Mouse (Mus musculus) E14TG2a.4 (cell line): Measurements from ENCODE around the gene Nck2.

ENCODE experiments used
- H3K27me3 ChIP-seq: 2 replicates; pipeline ENCODE4 v1.6.1; 2014; ENCODE audit warnings: low read length, control low read depth; ENCODE audit not compliant: insufficient read depth
- H3K36me3 ChIP-seq: 2 replicates; pipeline ENCODE4 v1.6.1; 2014; ENCODE audit warnings: low read length, control low read depth; ENCODE audit not compliant: insufficient read depth
- H3K4me1 ChIP-seq: replicated peaks from 2 replicates; pipeline ENCODE4 v1.6.1; 2014; ENCODE audit warnings: low read depth, low read length, control low read depth
- H3K4me3 ChIP-seq: replicated peaks from 2 replicates; pipeline ENCODE4 v1.5.1; 2014; ENCODE audit warnings: mild to moderate bottlenecking, low read length
- H3K9me3 ChIP-seq: 2 replicates; pipeline ENCODE4 v1.6.1; 2014; ENCODE audit warnings: low read length, control low read depth
- CTCF ChIP-seq: conservative IDR thresholded peaks from 2 replicates; pipeline ENCODE4 v1.5.1; 2014; ENCODE audit warnings: low read length
- NANOG ChIP-seq: IDR thresholded peaks from 2 replicates; pipeline ENCODE4 v1.6.1; 2014; ENCODE audit warnings: borderline replicate concordance, low read length, mixed read lengths
- POU5F1 ChIP-seq: IDR thresholded peaks from 2 replicates; pipeline ENCODE4 v1.6.1; 2014; ENCODE audit warnings: low read length, borderline replicate concordance

Gene Nck2

GRCm38 (mm10) chr1:43536266-43536665 lies 91.9 kb downstream of the Nck2 start:
- Histone ChIP-seq H3K27me3 (no peaks in the 10 kb centered on the region), H3K4me3 (no peak overlapping the region), H3K4me1 (no peaks in the 10 kb centered on the region), H3K9me3 (no peaks in the 10 kb centered on the region), H3K36me3 (peaks cover 4% of the 10 kb centered on the region; the same call in 1 of the 2 replicates)
- TF ChIP-seq CTCF (no peak), POU5F1 (no peak), NANOG (no peak)

DNA sequence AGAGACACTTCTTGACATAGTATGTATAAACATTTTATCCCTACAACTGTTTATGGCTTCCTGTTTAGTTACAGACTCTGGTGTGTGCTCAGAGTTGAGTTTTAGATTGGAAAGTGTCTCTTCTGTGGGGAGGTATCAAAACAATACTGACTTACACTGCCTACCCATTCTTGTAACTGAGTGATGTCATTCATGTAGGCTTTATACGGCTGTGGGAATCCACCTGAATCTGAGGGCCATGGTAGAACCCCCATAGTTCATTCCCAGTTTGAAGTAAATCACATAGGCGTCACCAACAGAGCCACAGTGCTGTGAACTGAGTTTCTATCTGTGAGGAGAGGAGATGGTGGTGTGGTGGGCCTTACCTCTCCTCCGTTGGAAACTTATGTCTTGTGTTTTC lies 92.6 kb downstream of the Nck2 start:
- TF ChIP-seq CTCF (no peak), NANOG (no peak)
- Histone ChIP-seq H3K9me3 (no peaks in the 10 kb centered on the region), H3K4me1 (no peaks in the 10 kb centered on the region), H3K4me3 (no peak overlapping the region), H3K27me3 (no peaks in the 10 kb centered on the region), H3K36me3 (peaks cover 4% of the 10 kb centered on the region)

DNA sequence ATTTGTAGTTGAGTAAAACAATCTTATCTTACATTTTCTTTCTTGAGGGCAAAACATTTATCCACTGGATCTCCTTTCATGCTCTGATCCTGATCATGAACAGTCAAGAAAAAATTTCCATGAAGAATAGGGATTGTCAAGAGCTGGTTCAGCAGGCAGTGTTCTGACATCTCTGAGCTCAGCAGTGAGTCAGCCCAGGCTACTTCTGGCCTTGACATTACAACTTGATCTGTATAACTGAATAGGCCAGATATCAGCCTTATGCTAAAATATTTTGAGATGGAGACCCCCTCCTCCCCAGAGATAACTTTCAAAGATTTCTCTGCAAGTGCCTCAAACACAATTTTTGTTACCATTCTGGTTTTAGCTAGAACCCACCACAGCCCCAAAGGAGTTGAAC lies 93.1 kb downstream of the Nck2 start:
- no peak for TF ChIP-seq POU5F1
- TF ChIP-seq NANOG = no peak
- TF ChIP-seq CTCF = no peak
- Histone ChIP-seq H3K27me3 (no peaks in the 10 kb centered on the region), H3K36me3 (peaks cover 4% of the 10 kb centered on the region), H3K9me3 (no peaks in the 10 kb centered on the region), H3K4me1 (no peaks in the 10 kb centered on the region; the same call in 1 of the 2 replicates), H3K4me3 (no peak overlapping the region)

DNA sequence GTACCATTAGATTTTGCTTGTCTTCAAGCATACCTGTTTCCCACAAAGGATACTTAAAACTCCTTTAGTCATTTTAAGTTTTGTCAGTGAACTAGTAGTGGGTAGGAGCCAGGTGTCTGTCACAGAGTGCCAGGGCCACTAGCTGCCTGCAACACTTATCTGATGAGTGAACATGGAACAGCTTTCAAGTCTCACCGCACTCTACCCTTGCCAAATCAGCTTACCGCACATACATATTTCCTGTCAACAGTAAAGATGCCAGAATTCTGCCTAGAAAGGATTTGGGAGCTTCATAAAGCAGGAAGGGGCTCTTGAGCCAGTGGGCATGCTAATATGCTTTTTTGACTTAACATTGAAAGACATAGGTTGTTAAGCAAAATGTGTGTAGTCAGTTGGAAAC lies 94.3 kb downstream of the Nck2 start:
- Histone ChIP-seq H3K36me3 (peaks cover under 1% of the 10 kb centered on the region), H3K27me3 (no peaks in the 10 kb centered on the region), H3K4me1 (no peaks in the 10 kb centered on the region; the same call in 1 of the 2 replicates), H3K9me3 (no peaks in the 10 kb centered on the region), H3K4me3 (no peak overlapping the region)
- TF ChIP-seq NANOG = no peak
- TF ChIP-seq POU5F1 = no peak
- TF ChIP-seq CTCF = no peak

- H3K9me3 ChIP-seq = no peaks in the 10 kb centered on the region
- H3K4me3 ChIP-seq = no peak overlapping the region
- no peaks in the 10 kb centered on the region; the same call in 1 of the 2 replicates for H3K36me3 ChIP-seq
- TF ChIP-seq NANOG = no peak
- TF ChIP-seq CTCF = no peak
- no peak for TF ChIP-seq POU5F1
- no peaks in the 10 kb centered on the region; the same call in 1 of the 2 replicates for H3K4me1 ChIP-seq
- H3K27me3 ChIP-seq = no peaks in the 10 kb centered on the region
Observed at GRCm38 (mm10) chr1:43539689-43540380, 95.5 kb downstream of the Nck2 start.

GRCm38 (mm10) chr1:43542339-43542738 lies 98.0 kb downstream of the Nck2 start:
- Histone ChIP-seq H3K4me3 (no peak overlapping the region), H3K4me1 (no peaks in the 10 kb centered on the region; the same call in 1 of the 2 replicates), H3K9me3 (no peaks in the 10 kb centered on the region), H3K27me3 (no peaks in the 10 kb centered on the region), H3K36me3 (peaks cover 4% of the 10 kb centered on the region; the same call in 1 of the 2 replicates)
- TF ChIP-seq CTCF (no peak), NANOG (no peak), POU5F1 (no peak)

- TF ChIP-seq POU5F1 = no peak
- TF ChIP-seq NANOG = no peak
- TF ChIP-seq CTCF = no peak
- no peak overlapping the region for H3K4me3 ChIP-seq
- H3K9me3 ChIP-seq = no peaks in the 10 kb centered on the region
- H3K27me3 ChIP-seq = no peaks in the 10 kb centered on the region
- H3K4me1 ChIP-seq = 0 out of 2 replicates have a peak, but pooled peaks cover under 1% of the 10 kb centered on the region
- H3K36me3 ChIP-seq = peaks cover 4% of the 10 kb centered on the region; the same call in 1 of the 2 replicates
Observed at GRCm38 (mm10) chr1:43547644-43548043, 103.3 kb downstream of the Nck2 start.

DNA sequence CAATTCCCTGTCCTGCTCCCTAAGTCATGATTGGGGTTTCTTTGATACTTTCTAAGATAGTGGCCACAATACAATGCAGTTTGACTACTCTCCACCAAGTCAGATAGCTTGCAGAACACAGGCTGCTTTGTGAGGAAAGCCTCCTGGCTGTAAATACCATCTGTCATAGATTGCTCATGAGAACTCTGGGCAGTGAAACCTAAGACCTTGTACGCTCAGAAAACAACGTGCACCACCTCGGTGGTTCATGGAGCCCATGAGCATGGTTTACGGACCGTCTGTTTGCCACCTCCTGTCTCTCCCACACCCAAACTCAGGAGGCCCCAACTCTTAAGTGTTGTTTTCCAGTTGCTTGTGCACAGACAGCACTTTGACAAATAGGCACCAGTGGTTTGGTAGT lies 104.4 kb downstream of the Nck2 start:
- no peak for TF ChIP-seq NANOG
- TF ChIP-seq CTCF = no peak
- TF ChIP-seq POU5F1 = no peak
- H3K4me3 ChIP-seq = no peak overlapping the region
- H3K4me1 ChIP-seq = peaks cover 9% of the 10 kb centered on the region; the same call in 1 of the 2 replicates
- H3K9me3 ChIP-seq = no peaks in the 10 kb centered on the region
- peaks cover 4% of the 10 kb centered on the region; the same call in 1 of the 2 replicates for H3K36me3 ChIP-seq
- H3K27me3 ChIP-seq = no peaks in the 10 kb centered on the region
